Mouse (Mus musculus) cortical plate, adult 2 months (tissue): Measurements from ENCODE around the gene Shisa4.

Source experiments
- CTCF ChIP-seq: fragments of 200-500 bp; IDR thresholded peaks from 2 replicates; pipeline ENCODE4 v1.5.1; 2011; ENCODE audit warnings: mild to moderate bottlenecking, control low read depth, low read length; ENCODE audit not compliant: insufficient read depth; ENCODE audit errors: extremely low read depth
- POLR2A ChIP-seq: fragments of 200-500 bp; IDR thresholded peaks from 2 replicates; pipeline ENCODE4 v1.6.1; 2011; ENCODE audit warnings: mild to moderate bottlenecking, low read length, control low read depth; ENCODE audit not compliant: insufficient read depth; ENCODE audit errors: extremely low read depth

DNA sequence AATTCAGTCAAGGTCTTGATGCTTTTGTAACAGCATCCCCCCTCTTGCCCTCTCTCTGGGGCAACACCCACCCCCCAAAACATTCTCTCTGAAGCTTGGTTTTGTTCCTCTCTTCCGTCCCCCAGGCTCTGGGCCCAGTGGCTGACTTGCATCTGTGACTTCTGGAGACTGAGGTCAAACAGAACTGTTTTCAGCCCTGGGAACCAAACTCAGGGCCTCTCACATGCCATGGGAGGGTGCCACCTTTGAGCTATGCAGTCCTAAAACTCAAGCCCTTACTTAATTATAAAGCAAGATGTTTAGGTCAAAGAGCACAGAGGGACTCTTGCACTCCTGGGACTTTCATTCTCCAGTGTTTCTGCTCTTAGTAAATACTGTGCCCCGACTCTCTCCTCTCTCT, 49.1 kb downstream of the Shisa4 start:
- TF ChIP-seq POLR2A (no peak), CTCF (no peak)
